Mouse (Mus musculus) heart, embryonic 16.5 days (tissue): ENCODE data around the gene Rimbp3. TPM values are rescaled to one million over a fixed set of nuclear protein-coding genes. Genes with fewer than 3 reads are reported as not detected.

Experiments used
- ATAC-seq: fragments of 200-750 bp; cut with Nextera tagmentation; replicated peaks from 2 replicates; pipeline ENCODE4 v1.8.0; 2017; ENCODE audit warnings: moderate number of reproducible peaks; ENCODE audit not compliant: insufficient read depth, low FRiP score; ENCODE audit errors: extremely low read depth
- H3K27ac ChIP-seq: fragments of 300-500 bp; sonication (generic); 2 replicates; pipeline ENCODE4 v1.5.1; 2014; ENCODE audit warnings: mild to moderate bottlenecking, low read length, control low read depth, moderate library complexity
- H3K27me3 ChIP-seq: fragments of 300-500 bp; sonication (generic); 2 replicates; pipeline ENCODE4 v1.6.1; 2014; ENCODE audit warnings: low read length, mixed read lengths; ENCODE audit not compliant: control insufficient read depth, insufficient read depth
- H3K36me3 ChIP-seq: fragments of 300-500 bp; sonication (generic); 2 replicates; pipeline ENCODE4 v1.6.1; 2014; ENCODE audit not compliant: control insufficient read depth, insufficient read depth
- H3K4me1 ChIP-seq: fragments of 300-500 bp; sonication (generic); 2 replicates; pipeline ENCODE4 v1.6.1; 2014; ENCODE audit warnings: low read length, mixed read lengths; ENCODE audit not compliant: control insufficient read depth, insufficient read depth
- H3K4me2 ChIP-seq: fragments of 300-500 bp; sonication (generic); 2 replicates; pipeline ENCODE4 v1.6.1; 2014; ENCODE audit warnings: low read depth, mild to moderate bottlenecking, control low read depth, low read length
- H3K4me3 ChIP-seq: fragments of 300-500 bp; sonication (generic); 2 replicates; pipeline ENCODE4 v1.5.1; 2014; ENCODE audit warnings: mild to moderate bottlenecking, control low read depth, low read length
- H3K9ac ChIP-seq: fragments of 300-500 bp; sonication (generic); 2 replicates; pipeline ENCODE4 v1.6.1; 2014; ENCODE audit warnings: low read length, control low read depth
- H3K9me3 ChIP-seq: fragments of 300-500 bp; sonication (generic); replicated peaks from 2 replicates; pipeline ENCODE4 v1.6.1; 2016; ENCODE audit warnings: low read length; ENCODE audit not compliant: control insufficient read depth
- WGBS: fragments of 180-500 bp; shearing (Covaris S2); extraction: QIAGEN DNeasy Blood & Tissue Kit; methylation state at CpG from one replicate; pipeline ENCODE4 v1.1.7; 2014; 5-methylcytosine and 5-hydroxymethylcytosine counted together
- polyA plus RNA-seq: library from polyadenylated mRNA; unstranded; fragments of >200 nt; fragmentation: Nextera tagmentation; extraction: Ambion mirVana; gene quantifications from 2 replicates; pipeline ENCODE4 v1.2.1, GENCODE M21; 2015

The Rimbp3 gene
- polyA plus RNA-seq, 1 experiment from 2014 or later: 0.34 TPM

GRCm38 (mm10) chr16:17183003-17183402 is 25.4 kb upstream of the Rimbp3 start:
- no peaks in the 10 kb centered on the region; the same call in none of the 2 replicates for H3K4me1 ChIP-seq
- no peak overlapping the region for H3K4me2 ChIP-seq
- no peaks in the 10 kb centered on the region for H3K27me3 ChIP-seq
- no peak overlapping the region for H3K4me3 ChIP-seq
- peaks cover 3% of the 10 kb centered on the region; the same call in 1 of the 2 replicates for H3K36me3 ChIP-seq
- no peak overlapping the region for H3K9ac ChIP-seq
- WGBS: 76% methylated on average over 3 of the region's 3 CpGs
- H3K27ac ChIP-seq: no peak overlapping the region
- no peak for ATAC-seq
- no peaks in the 10 kb centered on the region for H3K9me3 ChIP-seq

- Histone ChIP-seq H3K27me3 (no peaks in the 10 kb centered on the region), H3K9me3 (no peaks in the 10 kb centered on the region), H3K36me3 (peaks cover 3% of the 10 kb centered on the region; the same call in 1 of the 2 replicates), H3K4me3 (no peak overlapping the region), H3K9ac (no peak overlapping the region), H3K4me2 (no peak overlapping the region), H3K27ac (no peak overlapping the region), H3K4me1 (no peaks in the 10 kb centered on the region; the same call in none of the 2 replicates)
- ATAC-seq: no peak
Observed at GRCm38 (mm10) chr16:17185475-17185874, 22.9 kb upstream of the Rimbp3 start.

GRCm38 (mm10) chr16:17193823-17194222 is 14.6 kb upstream of the Rimbp3 start:
- no peak for ATAC-seq
- Histone ChIP-seq H3K4me3 (no peak overlapping the region), H3K9me3 (no peaks in the 10 kb centered on the region), H3K27ac (no peak overlapping the region), H3K4me1 (no peaks in the 10 kb centered on the region; the same call in 1 of the 2 replicates), H3K9ac (no peak overlapping the region), H3K27me3 (no peaks in the 10 kb centered on the region), H3K4me2 (no peak overlapping the region), H3K36me3 (0 out of 2 replicates have a peak, but pooled peaks cover 4% of the 10 kb centered on the region)
- 96% methylated on average over 4 of the region's 4 CpGs for WGBS

- no peaks in the 10 kb centered on the region for H3K9me3 ChIP-seq
- H3K4me1 ChIP-seq: peaks cover 17% of the 10 kb centered on the region
- H3K36me3 ChIP-seq: no peaks in the 10 kb centered on the region
- no peak for ATAC-seq
- peak overlapping the region; percentile 100 for H3K9ac ChIP-seq
- peak overlapping the region; percentile 99 for H3K4me3 ChIP-seq
- H3K27me3 ChIP-seq: no peaks in the 10 kb centered on the region
- WGBS: 1% methylated on average over 24 of the region's 24 CpGs
- H3K27ac ChIP-seq: peak overlapping the region; percentile 84
- H3K4me2 ChIP-seq: peak overlapping the region; percentile 91
Observed at GRCm38 (mm10) chr16:17200121-17200952, 8.1 kb upstream of the Rimbp3 start.

GRCm38 (mm10) chr16:17200953-17201707 is 7.3 kb upstream of the Rimbp3 start:
- Histone ChIP-seq H3K36me3 (no peaks in the 10 kb centered on the region), H3K27me3 (no peaks in the 10 kb centered on the region), H3K9me3 (no peaks in the 10 kb centered on the region), H3K27ac (peak overlapping the region; percentile 84), H3K4me3 (peak overlapping the region; percentile 99), H3K4me1 (peaks cover 17% of the 10 kb centered on the region), H3K9ac (peak overlapping the region; percentile 100), H3K4me2 (peak overlapping the region; percentile 91)
- WGBS: under 1% methylated on average over 72 of the region's 72 CpGs
- peak; percentile 85 for ATAC-seq

GRCm38 (mm10) chr16:17201977-17202376 is 6.4 kb upstream of the Rimbp3 start:
- ATAC-seq: 0 out of 2 replicates have a peak, but pooled peaks have one; percentile 39
- H3K4me3 ChIP-seq: no peak overlapping the region
- WGBS: 52% methylated on average over 2 of the region's 2 CpGs
- no peak overlapping the region for H3K4me2 ChIP-seq
- no peaks in the 10 kb centered on the region for H3K9me3 ChIP-seq
- H3K27me3 ChIP-seq: no peaks in the 10 kb centered on the region
- no peak overlapping the region for H3K9ac ChIP-seq
- peaks cover 17% of the 10 kb centered on the region for H3K4me1 ChIP-seq
- H3K36me3 ChIP-seq: no peaks in the 10 kb centered on the region
- no peak overlapping the region for H3K27ac ChIP-seq

- peak within 1 kb of the TSS; percentile 91 for H3K4me2 ChIP-seq
- no peak within 1 kb of the TSS; the same call in 1 of the 2 replicates for H3K27ac ChIP-seq
- peak within 1 kb of the TSS; percentile 100 for H3K9ac ChIP-seq
- H3K4me1 ChIP-seq: peaks cover 17% of the 10 kb centered on the region
- WGBS: 81% methylated on average over 1 of the region's 1 CpGs
- no peak for ATAC-seq
- H3K4me3 ChIP-seq: peak within 1 kb of the TSS; percentile 99
- no peaks in the 10 kb centered on the region for H3K27me3 ChIP-seq
- H3K9me3 ChIP-seq: no peaks in the 10 kb centered on the region
- H3K36me3 ChIP-seq: no peaks in the 10 kb centered on the region
Observed at GRCm38 (mm10) chr16:17202549-17202948, 5.9 kb upstream of the Rimbp3 start, which contains the start of gene Ube2l3. Gene Ube2l3, minus strand, starts transcription at chr16:17202649.

- no peak for ATAC-seq
- no peak overlapping the region for H3K27ac ChIP-seq
Observed at GRCm38 (mm10) chr16:17204990-17205389, 3.4 kb upstream of the Rimbp3 start.

More at GRCm38 (mm10) chr16:17204990-17205389, 3.4 kb upstream of the Rimbp3 start:
- no peak overlapping the region for H3K4me3 ChIP-seq
- 7% methylated on average over 6 of the region's 6 CpGs for WGBS
- no peaks in the 10 kb centered on the region for H3K27me3 ChIP-seq
- H3K4me2 ChIP-seq: no peak overlapping the region
- H3K9ac ChIP-seq: no peak overlapping the region
- H3K4me1 ChIP-seq: peaks cover 14% of the 10 kb centered on the region
- H3K9me3 ChIP-seq: no peaks in the 10 kb centered on the region
- H3K36me3 ChIP-seq: no peaks in the 10 kb centered on the region
